Mouse (Mus musculus): ENCODE data around the gene Olfml2a.

DNA sequence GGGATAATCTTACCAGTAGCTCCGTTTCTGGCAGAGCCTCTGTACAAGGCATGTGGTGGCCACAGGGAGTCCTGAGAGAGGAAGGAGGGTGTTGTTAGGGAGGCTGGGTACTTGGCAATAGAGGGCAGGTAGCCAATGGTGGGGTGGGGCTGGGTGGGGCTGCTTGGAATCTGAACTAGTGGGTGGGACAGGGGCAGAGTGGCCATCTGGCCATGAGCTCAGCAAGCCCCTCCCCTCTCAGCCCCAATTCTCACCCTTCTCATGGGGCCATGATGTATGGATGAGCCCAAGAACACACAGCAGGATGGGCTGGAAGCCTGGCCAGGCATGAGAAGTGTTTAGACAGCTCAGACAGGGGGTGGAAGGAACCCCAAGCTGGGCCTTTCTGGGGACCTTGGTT is 55.6 kb downstream of the Olfml2a start:
- no peak for TF ChIP-seq CTCF (conservative IDR thresholded peaks at IDR 0.05; ENCODE audit: low read length)
- TF ChIP-seq POU5F1 (IDR thresholded peaks at IDR 0.05; ENCODE audit: borderline replicate concordance, low read length): no peak
- no peak for TF ChIP-seq NANOG (IDR thresholded peaks at IDR 0.05; ENCODE audit: borderline replicate concordance, low read length)
